Mouse (Mus musculus) retina, postnatal 1 day (tissue): ENCODE results near the gene Uhrf1bp1l.
"Not testable (repeated sequence)": the region's sequence is repeated elsewhere in the genome, so short reads cannot be mapped to it uniquely, and the experiment has no call there.

ENCODE experiments used
- DNase-seq: peaks from one replicate; pipeline ENCODE4 v3.0.0-alpha.2; 2012

The Uhrf1bp1l gene

DNA sequence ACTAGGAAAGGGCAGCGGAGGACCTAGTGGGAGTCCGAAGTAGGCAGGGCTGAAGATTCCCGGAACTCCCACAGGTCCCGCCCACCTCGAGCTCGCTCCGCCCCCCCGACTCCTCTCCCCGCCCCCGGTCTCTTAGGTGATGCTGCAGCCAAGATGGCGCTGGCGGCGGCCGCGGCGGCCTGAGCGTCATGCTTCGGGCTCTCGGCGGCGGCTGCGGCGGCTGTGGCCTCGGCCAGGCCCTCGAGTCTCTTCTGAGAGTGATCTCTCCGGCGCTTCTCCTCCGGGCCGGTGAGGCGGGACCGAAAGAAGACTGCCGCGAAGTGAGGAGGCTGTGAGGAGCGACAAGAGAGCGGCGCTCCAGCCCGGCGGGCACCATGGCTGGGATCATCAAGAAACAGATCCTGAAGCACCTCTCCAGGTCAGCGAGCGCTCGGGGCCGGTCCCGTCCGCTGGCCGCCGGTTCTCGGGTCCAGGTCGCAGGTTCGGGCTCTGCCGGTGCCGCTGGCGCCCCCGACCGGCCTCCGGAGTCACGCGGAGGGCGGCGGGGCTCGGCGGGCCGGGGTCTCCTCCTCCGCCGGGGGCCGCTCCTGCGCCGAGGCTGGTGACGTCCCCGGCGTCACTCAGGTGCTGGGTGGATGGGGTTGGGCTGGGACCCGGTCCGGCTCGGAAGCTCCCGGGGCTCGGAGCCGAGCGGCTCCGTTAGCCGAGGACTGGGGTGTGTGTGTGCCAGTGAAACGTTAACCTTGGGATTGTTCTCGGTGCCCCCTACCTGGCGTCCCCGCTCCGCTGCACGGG, at the start of gene Uhrf1bp1l:
Uhrf1bp1l (plus strand) TSS at position 121 of the 795 bp plus-strand sequence.
- DNase-seq: peak; percentile 94

DNA sequence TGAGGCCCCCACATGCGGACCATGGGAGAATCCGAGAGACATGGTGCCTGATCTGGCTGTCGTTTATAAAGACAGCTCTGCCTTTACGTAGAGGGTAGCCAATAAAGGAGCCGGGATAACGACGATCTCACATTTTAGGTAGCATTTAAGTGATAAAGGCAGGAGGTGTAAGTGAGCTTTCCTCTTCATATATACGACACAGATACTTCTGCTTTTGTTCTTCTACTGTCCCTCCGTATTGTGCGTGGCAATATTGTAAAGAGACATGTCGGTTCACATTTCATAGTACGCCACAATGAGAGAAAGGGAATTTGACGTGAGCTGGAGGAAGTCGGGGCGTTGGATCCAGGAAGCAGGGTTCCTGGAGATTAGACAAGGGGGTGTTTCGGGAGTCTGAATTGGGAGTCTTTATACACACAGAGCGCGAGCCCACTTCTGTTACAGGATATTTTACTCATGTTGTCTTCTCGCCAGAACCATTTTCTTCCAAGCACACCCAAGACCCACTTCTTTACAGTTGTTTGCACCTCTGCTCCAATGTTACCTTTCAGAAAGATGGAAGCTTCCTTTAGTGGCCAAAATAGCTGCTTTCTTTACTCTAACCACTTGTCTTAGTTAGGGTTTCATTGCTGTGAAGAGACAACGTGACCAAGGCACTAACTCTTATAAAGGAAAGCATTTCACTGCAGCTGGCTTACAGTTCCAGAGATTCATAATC, 49.4 kb upstream of the Uhrf1bp1l start:
- no peak for DNase-seq

DNA sequence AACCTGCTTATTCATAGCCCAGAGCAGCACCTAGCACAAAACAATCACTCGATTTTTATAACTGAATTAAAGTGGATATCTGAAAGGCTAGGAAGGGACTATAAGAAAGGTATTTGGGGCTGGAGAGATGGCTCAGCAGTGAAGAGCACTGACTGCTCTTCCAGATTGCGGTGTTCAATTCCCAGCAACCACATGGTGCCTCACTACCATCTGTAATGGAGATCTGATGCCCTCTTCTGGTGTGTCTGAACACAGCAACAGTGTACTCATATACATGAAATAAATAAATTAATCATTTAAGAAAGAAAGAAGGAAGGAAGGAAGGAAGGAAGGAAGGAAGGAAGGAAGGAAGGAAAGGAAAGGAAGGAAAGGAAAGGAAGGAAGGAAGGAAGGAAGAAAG, 48.5 kb upstream of the Uhrf1bp1l start:
- DNase-seq: not testable (repeated sequence)

DNA sequence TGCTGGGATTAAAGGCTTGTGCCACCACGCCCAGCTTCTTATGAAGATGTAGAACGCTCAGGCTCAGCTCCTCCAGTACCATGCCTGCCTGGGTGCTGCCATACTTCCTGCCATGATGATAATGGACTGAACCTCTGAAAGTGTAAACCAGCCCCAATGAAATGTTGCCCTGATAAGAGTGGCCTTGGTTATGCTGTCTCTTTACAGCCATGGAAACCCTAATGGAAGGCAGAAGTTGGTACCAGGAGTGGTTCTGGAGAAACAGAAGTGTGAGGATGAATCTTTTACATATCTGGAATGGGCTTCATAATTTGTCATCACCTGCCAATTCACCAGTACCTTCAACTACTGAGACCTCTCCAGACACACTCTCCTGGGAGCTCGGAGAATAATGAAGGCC, 46.8 kb upstream of the Uhrf1bp1l start:
- no peak for DNase-seq

DNA sequence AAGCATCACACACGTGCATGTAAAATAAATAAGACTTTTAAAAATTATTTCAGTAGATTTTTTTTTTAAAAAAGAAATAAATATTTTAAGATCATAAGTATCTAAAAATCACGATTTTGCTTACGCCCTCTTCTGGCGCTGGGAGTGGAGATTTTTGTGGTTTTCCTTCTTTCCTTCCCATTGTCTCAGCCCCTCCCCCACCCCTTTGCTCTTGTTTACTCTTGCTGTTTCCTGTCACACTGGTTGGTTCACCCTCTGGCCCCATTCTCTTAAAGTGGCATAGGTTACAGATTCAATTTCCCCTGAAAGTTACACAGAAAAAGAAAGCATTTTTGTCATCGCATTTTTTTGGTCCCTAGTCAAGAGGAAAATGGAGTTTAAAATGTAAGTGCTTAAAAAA, 41.7 kb upstream of the Uhrf1bp1l start:
- DNase-seq: no peak

DNA sequence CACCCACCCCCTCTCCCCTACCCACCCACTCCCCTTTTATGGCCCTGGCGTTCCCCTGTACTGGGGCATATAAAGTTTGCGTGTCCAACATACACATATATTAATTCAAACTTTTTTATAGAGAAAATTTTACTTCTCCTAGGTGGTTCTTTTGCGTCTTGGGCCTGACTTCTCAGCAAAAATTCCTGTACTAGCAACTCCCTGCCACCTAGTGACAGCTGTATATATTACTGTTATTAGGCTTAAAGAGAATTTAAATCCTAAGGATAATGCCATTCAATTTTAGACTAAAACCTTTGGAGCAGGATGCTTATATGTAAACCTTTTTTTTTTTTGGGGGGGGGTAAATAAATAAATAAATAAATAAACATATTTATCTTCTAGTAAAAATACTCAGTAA, 37.4 kb upstream of the Uhrf1bp1l start:
- DNase-seq: no peak

DNA sequence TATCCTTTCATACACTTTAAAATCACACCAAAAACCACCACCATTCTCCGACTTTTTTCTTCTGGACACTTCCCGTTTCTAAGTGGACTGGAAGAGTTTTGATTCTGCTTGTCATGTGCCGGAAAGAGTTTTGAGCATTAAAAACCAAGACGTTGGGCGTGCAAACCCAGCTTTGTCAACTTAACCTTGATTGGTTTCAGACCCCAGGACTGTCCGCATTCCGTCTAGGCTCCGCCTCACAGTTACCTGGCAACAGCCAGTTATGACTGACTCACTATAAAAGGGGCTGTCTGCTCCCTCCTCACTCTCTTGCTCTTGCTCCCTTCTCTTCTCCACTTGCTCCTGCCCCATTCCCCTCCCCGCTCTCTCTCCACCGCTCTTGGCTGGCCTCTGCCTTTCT, 36.1 kb upstream of the Uhrf1bp1l start:
- peak; percentile 22 for DNase-seq

DNA sequence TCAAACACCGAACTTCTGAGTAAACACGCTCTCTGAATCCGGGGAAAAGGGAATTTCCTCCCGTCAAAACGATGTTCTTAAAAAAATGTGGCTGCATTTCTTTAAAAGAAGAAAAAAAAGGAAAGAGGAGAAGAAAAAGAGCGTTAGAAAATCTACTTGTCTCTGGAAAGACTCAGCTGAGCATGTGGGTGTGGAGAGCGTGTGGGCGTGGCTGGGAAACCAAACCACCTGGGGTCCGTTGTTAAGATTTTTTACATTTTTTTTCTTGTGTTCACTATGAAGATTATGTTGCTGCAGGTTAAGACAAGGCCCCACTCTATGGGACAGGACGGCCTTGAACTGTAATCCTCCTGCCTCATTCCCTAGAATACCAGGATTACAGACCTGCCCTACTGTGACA, 29.9 kb upstream of the Uhrf1bp1l start:
- no peak for DNase-seq

DNA sequence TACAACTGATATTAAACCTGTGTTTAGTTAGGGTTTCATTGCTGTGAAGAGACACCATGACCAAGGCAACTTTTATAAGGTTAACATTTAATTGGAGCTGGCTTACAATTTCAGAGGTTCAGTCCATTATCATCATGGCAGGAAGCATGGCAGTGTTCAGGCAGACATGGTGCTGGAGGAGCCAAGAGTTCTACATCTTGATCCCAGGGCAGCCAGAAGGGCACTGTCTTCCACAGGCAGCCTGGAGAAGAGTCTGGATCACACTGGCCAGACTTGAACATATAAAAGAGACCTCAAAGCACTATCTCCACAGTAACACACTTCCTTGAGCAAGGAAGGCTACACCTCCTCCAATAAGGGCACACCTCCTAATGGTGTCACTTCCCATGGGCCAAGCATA, 24.5 kb upstream of the Uhrf1bp1l start:
- no peak for DNase-seq

DNA sequence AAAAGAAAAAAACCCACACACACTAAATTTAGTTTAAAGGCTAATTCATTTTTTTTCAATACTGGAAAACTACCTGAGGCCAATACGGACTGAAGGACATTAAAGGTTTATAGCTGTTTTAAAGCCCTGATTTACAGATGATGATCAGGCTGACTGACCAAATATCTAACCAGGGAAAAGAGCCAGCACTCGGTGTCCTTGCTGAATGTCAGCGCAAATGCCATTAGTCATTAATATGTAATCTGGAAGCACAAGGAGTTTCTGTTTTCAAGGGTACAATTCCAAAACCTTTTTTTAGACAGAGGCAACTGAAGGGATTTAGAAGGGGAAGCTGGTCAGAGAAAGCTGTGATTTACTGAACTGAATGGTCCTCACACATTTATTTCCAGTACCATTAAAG, 24.0 kb upstream of the Uhrf1bp1l start:
- DNase-seq: no peak

DNA sequence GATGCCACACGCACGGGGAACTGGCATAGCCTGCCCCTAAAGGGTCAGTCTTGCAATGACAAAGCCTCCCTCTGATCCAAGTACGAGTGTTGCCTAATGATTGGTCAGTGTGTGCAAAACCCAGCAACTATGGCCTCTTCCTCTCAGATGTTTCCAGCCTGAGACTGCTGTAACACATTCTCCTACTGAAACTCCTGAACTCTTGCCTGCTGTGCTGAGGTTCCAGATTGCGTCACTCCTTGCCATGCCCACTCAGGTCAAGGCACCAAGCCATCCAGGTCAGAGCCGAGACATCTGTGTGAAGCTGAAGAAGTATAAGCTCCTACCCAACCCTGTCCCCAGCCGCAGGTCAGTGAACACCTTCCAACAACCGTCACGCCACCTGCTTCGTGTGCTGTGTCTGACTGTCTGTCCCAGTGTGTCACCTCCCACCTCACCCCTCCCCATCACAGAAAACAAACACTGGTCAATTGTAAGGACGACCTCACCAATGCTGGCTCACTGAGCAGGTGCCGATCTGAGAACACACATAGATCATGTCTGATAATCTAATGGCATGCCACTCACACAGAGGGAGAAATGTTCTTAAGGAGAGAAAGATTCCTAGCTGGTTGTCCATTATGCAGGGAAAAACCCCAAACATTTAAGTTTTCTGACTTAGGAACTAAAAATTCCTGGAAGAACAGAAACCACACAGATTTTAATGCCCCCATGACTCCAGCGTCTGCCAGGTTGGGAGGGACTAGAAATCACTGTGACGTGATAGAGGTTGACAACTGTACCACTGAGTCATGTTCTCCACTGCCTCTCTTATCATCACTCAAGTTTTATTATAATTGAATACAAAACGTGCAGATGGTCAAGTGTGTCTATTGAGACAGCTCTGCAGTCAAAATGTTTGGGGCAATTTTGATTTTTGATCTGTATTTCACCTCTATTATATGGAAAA, 22.3 kb upstream of the Uhrf1bp1l start:
- DNase-seq: no peak

DNA sequence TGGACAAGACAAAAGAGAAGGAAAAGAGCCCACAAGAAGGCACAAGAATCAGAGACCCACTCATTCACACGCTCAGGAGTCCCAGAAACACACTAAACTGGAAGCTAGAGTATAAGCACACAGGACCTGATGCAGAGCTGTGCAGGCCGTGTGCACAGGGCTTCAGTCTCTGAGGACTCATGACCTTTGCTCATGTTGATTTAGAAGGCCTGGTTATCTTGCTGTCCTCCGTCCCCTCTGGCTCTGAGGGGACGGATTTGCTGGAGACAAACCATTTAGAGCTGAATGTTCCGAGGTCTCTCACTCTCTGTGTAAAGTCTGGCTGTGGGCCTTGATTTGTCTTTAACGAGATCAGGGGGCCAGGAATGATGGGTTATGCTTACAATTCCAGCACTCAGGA, 14.4 kb upstream of the Uhrf1bp1l start:
- no peak for DNase-seq

DNA sequence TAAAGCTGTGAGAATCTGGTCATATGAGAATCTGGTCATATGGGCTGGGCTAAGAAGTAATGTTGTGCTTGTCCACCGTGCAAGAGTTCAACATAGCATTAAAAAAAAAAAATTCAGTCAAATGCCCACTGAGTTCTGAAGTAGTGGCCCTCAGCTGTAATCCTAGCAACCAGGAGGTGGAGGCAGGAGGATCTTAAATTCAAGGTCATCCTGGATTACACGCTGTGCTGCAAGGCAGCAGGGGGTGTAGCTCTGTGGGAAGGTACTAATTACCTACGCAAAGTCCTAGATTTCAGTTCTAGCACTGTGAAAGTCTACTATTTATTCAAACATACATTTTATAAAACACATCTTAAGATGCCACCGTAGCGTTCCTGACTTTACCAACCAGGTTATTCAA, 13.4 kb upstream of the Uhrf1bp1l start:
- DNase-seq: peak; percentile 9

DNA sequence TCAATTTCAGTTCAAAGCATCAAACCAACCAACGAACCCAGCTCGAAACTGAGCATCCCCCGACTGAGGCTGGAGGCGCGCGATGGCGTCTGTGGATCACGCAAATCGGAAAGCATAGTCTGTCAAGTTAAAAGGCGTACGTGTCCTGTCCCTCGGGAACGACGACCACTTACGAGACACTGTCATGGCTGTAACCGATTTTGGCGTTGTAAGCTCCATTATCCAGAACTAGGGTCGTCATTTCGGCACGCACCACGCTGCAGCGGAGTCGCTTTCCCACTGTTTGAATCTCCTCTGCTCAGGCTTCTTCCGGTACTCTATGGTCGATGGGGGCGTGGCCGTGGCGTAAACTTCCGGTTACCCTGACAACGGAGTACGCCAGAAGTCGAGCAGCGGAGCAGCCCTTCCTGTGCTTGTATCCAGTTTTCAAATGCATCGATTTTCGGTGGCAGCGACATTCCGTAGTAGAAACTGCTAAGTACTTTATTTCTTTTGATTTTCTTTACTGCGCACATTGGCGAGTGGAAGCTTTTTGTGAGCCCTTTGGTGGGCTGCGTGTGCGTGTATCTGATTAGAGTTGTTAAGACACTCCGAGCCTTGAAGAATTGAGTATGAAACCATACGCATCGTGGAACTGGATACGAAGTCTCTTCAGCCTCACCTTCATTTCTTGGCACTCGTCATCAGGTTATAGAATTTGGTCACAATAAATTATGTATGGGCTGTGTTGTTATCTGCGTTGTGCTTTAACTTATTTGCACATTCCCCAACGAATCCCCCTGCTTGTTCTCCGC, 12.6 kb upstream of the Uhrf1bp1l start, which contains the start of gene Actr6:
Actr6 (minus strand) TSS at position 295 of the 794 bp plus-strand sequence.
- peak; percentile 98 for DNase-seq

DNA sequence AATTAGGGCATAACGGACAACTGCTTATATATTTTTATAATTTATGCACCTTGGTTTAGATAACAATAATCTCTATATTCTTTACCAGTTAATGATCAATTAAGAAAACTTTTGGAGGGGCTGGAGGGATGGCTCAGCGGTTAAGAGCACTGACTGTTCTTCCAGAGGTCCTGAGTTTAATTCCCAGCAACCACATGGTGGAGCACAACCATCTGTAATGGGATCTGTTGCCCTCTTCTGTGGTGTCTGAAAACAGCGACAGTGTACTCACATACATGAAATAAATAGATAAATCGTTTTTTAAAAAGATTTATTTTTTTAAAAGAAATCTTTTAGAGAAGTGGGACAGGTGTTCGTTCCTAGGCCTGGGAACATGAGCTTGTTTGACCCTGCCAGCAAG, 7.7 kb upstream of the Uhrf1bp1l start:
- DNase-seq: no peak

DNA sequence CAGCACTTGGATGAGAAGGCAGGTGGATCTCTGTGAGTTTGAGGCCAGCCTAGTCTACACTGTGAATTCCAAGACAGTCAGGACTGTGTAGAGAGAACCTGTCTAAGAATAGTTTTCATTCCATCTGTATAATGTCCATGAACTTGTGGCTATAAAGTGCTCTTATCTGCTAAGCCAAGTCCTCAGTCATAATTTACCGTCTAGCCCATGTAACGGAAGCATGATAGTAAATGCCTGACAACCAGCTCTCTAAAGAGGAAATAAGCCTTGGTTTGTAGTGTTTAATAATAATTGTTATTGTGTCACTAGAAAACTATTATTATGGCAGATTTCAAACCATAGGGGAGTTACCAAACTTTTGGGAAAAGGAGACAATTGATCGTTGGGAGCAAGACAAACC, 6.9 kb upstream of the Uhrf1bp1l start:
- no peak for DNase-seq

DNA sequence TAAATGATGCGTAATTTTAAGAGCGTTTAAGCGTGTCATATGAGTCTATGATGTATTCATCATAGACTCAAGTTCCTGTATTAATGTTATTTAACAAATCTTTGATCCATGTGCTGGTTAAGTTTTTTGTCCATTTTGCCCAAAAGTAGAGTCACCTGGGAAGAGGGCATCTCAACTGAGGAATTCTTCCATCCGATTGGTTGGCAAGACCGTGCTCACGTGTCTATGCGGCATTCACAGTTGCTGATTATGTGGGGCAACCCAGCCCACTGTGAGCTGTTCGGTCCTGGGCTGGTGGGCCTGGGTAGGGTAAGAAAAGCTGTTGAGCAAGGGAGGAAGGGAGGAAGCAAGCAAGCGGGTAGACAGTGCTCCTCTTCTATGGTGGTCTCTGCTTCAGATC, 6.4 kb upstream of the Uhrf1bp1l start:
- no peak for DNase-seq

DNA sequence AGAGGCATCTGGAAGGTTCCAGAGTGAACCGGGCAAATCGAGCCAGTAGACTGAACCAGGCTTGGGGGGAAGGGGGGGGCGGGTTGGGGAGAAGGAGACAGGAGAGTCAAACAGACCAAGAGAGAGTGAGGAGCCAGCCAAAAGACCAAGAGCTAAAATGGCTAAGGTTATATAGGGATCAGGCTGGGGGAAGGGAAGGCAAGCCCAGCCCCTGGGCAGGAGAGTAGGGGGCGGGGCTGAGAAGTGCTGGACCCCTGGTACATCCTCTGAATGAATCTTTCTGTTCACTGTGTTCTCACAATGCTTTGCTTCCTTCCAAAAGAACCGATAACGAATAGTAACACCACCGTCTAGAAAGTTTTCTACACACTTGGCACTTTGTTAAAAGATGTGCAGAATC, 5.1 kb upstream of the Uhrf1bp1l start:
- DNase-seq: no peak

DNA sequence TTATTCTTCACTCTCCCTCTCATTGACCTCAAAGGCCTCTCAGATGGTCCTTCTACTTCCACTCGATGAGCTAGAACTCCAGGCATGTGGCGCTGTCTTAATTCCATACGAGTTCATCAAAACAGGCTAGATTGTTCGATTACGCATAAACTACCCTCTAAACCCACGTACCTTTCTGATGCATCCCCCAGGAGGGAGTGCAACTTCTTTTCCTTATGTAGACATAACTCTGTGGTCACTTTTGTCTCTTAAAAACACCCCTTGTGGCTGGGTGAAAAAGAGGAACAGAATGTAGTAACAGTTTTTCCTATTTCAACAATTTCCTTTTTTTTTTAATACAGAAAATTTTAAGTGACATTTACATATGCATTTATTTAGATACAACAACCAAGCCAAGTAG, 3.8 kb upstream of the Uhrf1bp1l start:
- no peak for DNase-seq

DNA sequence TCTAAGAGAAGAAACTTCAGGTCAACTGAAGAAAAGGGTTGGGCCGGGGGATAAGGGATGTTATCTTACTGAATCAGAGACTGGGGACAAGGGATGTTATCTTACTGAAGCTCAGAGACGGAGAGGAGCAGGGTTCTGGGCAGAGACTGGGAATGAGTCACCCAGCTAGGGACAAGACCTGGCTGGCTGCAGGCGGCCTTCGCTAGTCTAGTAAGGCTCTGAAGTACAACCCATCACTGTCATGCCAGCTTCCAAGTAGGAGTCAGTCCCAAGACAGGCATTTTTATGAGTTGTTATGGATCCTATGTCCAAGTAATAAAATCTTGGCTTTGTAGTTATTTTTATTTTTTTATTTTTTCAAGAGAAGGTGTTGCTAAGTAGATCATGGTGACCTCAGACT, 1.5 kb upstream of the Uhrf1bp1l start:
- DNase-seq: no peak

DNA sequence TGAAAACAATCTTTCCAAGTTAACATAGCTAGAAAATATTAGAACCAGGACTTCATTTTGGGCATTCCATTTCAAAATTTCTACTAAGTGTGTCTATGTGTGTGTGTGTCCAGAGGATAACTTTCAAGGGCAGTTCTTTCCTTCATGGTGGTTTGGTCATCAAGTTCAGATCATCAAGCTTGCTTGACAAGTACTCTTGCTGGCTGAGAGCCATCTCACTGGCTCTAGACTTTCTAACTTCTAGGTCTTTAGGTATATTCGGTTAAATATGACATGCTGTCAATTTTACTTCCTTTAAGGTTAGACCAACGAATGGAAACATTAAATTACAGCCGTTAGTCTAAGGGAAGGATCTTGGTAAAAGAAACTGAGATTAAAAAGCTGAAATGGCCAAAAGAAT, 450 bp upstream of the Uhrf1bp1l start:
- DNase-seq: no peak

DNA sequence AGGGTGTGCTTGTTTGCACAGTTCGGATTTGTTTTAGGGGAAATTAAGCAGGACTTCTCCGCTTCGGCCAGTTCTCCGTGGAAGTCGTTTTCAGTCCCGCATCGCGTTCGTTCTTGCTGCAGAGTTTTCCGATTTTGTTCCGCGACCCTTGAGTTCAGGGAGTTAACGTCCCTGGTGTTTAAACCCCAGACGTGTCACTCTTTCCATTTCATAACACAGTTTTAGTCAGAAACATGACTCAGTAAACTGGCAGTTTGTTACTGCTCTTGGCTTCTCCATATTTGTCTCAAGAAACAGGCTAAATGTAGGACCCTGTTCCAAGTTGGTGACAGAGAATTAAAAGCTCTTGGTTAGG, 852 bp downstream of the Uhrf1bp1l start:
- no peak for DNase-seq

DNA sequence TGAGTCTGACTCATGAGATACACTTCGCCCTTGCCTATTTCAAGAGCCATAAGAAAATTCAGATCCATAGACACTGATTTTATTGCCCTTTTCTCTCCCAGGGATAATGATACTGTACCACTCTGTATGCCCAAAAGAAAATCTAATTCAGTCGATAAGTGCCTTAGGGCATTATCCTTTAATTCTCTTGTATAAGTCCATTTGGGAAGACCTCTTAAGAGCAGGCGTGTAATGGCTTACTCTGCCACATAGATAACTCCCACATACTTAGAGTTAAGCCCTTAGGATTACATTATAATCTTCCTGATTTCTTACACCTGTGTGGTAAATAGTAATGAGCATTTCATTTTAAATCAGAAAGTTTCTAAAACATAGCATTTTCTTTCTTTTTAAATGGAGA, 1.8 kb downstream of the Uhrf1bp1l start:
- peak; percentile 59 for DNase-seq
